Mouse (Mus musculus): ENCODE measurements around the gene Plcd3. TPM values are rescaled to one million over a fixed set of nuclear protein-coding genes. Genes with fewer than 3 reads are reported as not detected.

The Plcd3 gene
- polyA plus RNA-seq, 1 experiment: 0.17 TPM

- Histone ChIP-seq H3K36me3 (ENCODE audit: control insufficient read depth) (peaks cover 76% of the 10 kb centered on the region), H3K9me3 (ENCODE audit: control insufficient read depth, low read length) (no peaks in the 10 kb centered on the region)
- no peak for TF ChIP-seq TAL1 (IDR thresholded peaks at IDR 0.05; ENCODE audit: low read length)
- no peak for TF ChIP-seq GATA1 (IDR thresholded peaks at IDR 0.05; ENCODE audit: low read length)
Observed at GRCm38 (mm10) chr11:103043982-103044381, 57.5 kb downstream of the Plcd3 start.

GRCm38 (mm10) chr11:103042828-103043227 is 58.6 kb downstream of the Plcd3 start:
- peaks cover 17% of the 10 kb centered on the region for H3K4me1 ChIP-seq (ENCODE audit: control insufficient read depth)
- H3K27me3 ChIP-seq (ENCODE audit: control insufficient read depth): no peaks in the 10 kb centered on the region
- no peaks in the 10 kb centered on the region for H3K9me3 ChIP-seq (ENCODE audit: control insufficient read depth, low read length)
- H3K36me3 ChIP-seq (ENCODE audit: control insufficient read depth): peaks cover 87% of the 10 kb centered on the region
- H3K4me3 ChIP-seq (replicated peaks): no peak overlapping the region
- TF ChIP-seq TAL1 (IDR thresholded peaks at IDR 0.05; ENCODE audit: low read length): no peak
- TF ChIP-seq GATA1 (IDR thresholded peaks at IDR 0.05; ENCODE audit: low read length): no peak

More at GRCm38 (mm10) chr11:103043982-103044381, 57.5 kb downstream of the Plcd3 start:
- peaks cover 15% of the 10 kb centered on the region for H3K4me1 ChIP-seq (ENCODE audit: control insufficient read depth)
- H3K27me3 ChIP-seq (ENCODE audit: control insufficient read depth): no peaks in the 10 kb centered on the region
- H3K4me3 ChIP-seq (replicated peaks): no peak overlapping the region

DNA sequence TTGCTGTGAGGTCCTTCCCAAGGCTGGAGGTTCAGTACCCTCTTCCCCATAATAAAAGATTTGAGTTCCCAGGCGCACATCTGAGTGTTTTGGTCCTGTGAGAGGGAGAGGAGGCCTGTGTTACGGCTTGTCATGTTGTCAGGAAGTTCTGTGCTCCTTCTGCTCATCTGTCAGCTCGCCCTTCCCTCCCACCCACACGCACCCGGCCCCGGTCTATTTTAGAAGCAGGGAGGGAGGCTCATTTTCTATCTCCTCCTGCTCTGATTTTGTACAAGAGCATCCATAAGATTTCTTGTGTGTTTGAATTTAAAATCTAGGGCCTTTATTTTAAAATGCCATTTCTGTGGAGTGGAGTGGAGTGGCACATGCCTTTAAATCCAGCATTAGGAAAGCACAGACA is 63.4 kb downstream of the Plcd3 start:
- H3K4me3 ChIP-seq (replicated peaks): no peak overlapping the region
- H3K4me1 ChIP-seq (ENCODE audit: control insufficient read depth): peaks cover 21% of the 10 kb centered on the region
- H3K27me3 ChIP-seq (ENCODE audit: control insufficient read depth): no peaks in the 10 kb centered on the region
- TF ChIP-seq TAL1 (IDR thresholded peaks at IDR 0.05; ENCODE audit: low read length) (no peak), GATA1 (IDR thresholded peaks at IDR 0.05; ENCODE audit: low read length) (no peak)
- no peaks in the 10 kb centered on the region for H3K9me3 ChIP-seq (ENCODE audit: control insufficient read depth, low read length)
- H3K36me3 ChIP-seq (ENCODE audit: control insufficient read depth): peaks cover 78% of the 10 kb centered on the region

DNA sequence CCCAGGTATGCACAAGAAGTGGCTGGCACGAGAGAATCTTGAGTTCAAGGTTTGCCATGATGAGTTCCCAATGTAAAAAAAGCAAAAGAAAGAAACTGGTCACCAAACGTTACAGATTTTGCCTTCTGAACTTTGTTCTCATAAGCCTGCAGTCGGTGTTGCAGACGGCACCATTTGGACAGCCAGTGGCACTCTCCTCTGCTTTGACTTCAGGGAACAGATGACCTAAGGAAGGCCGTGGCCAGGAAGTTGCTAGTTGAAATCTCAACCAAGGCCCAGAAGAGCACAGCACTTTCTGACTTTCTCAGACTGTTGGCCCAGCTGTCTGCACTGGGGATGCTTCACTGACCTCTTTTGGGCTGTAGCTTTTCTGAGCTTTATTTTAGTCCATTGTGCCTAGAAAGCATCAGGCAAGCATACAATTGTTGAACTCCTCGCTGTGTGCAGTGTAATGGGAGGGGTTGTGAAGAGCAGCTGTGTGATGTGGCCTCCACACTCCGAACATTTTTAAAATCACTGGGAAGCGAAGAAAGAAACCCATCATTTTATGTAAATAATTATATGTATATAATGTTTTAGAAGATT is 64.5 kb downstream of the Plcd3 start:
- peaks cover 78% of the 10 kb centered on the region for H3K36me3 ChIP-seq (ENCODE audit: control insufficient read depth)
- no peak overlapping the region for H3K4me3 ChIP-seq (replicated peaks)
- H3K4me1 ChIP-seq (ENCODE audit: control insufficient read depth): peaks cover 30% of the 10 kb centered on the region
- no peaks in the 10 kb centered on the region for H3K9me3 ChIP-seq (ENCODE audit: control insufficient read depth, low read length)
- no peak for TF ChIP-seq GATA1 (IDR thresholded peaks at IDR 0.05; ENCODE audit: low read length)
- no peak for TF ChIP-seq TAL1 (IDR thresholded peaks at IDR 0.05; ENCODE audit: low read length)
- no peaks in the 10 kb centered on the region for H3K27me3 ChIP-seq (ENCODE audit: control insufficient read depth)

- peaks cover 84% of the 10 kb centered on the region for H3K36me3 ChIP-seq (ENCODE audit: control insufficient read depth)
- peaks cover 39% of the 10 kb centered on the region for H3K4me1 ChIP-seq (ENCODE audit: control insufficient read depth)
- H3K9me3 ChIP-seq (ENCODE audit: control insufficient read depth, low read length): no peaks in the 10 kb centered on the region
- no peak overlapping the region for H3K4me3 ChIP-seq (replicated peaks)
- TF ChIP-seq GATA1 (IDR thresholded peaks at IDR 0.05; ENCODE audit: low read length) (no peak), TAL1 (IDR thresholded peaks at IDR 0.05; ENCODE audit: low read length) (no peak)
- H3K27me3 ChIP-seq (ENCODE audit: control insufficient read depth): no peaks in the 10 kb centered on the region
Observed at GRCm38 (mm10) chr11:103035007-103035406, 66.5 kb downstream of the Plcd3 start.

- Histone ChIP-seq H3K4me3 (replicated peaks) (no peak overlapping the region), H3K4me1 (ENCODE audit: control insufficient read depth) (peaks cover 39% of the 10 kb centered on the region), H3K27me3 (ENCODE audit: control insufficient read depth) (no peaks in the 10 kb centered on the region), H3K36me3 (ENCODE audit: control insufficient read depth) (peaks cover 69% of the 10 kb centered on the region), H3K9me3 (ENCODE audit: control insufficient read depth, low read length) (no peaks in the 10 kb centered on the region)
- TF ChIP-seq GATA1 (IDR thresholded peaks at IDR 0.05; ENCODE audit: low read length): no peak
- no peak for TF ChIP-seq TAL1 (IDR thresholded peaks at IDR 0.05; ENCODE audit: low read length)
Observed at GRCm38 (mm10) chr11:103033030-103033429, 68.4 kb downstream of the Plcd3 start.

DNA sequence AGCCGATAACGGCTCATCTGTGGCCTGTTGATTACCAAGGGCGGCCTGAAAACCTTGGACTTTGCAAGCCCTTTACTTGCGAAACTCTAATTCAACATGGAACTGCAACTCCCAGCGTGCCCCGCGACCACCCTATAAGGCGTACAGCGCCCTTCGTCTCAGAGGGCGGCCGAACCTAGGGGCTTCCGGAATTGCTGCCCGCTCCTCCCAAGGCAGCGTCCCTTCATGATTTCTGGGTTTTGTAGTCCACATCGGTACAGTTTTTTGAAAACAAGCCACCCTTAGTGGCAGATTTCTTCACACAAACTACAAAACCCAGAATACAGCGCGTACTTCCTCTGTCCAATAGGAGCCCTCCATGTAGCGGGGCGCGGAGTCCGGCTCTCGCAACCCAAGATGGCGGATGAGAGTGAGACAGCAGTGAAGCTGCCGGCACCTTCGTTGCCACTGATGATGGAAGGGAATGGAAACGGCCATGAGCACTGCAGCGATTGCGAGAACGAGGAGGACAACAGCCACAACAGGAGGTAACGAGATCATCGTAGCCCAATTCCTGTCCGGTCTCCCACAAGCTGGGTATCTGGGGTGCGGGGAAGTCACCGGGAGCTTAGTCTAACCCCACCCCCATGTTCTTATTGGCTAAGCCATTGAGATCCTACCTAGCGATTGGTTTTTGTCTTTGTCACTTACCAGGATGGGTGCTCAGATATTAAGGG is 73.1 kb downstream of the Plcd3 start, which contains the start of the genes Nmt1 and Dcakd:
Nmt1 (plus strand) TSS at position 15 of the 716 bp plus-strand sequence.
Dcakd (minus strand) TSS at position 158 of the 716 bp plus-strand sequence.
- no peaks in the 10 kb centered on the region for H3K27me3 ChIP-seq (ENCODE audit: control insufficient read depth)

DNA sequence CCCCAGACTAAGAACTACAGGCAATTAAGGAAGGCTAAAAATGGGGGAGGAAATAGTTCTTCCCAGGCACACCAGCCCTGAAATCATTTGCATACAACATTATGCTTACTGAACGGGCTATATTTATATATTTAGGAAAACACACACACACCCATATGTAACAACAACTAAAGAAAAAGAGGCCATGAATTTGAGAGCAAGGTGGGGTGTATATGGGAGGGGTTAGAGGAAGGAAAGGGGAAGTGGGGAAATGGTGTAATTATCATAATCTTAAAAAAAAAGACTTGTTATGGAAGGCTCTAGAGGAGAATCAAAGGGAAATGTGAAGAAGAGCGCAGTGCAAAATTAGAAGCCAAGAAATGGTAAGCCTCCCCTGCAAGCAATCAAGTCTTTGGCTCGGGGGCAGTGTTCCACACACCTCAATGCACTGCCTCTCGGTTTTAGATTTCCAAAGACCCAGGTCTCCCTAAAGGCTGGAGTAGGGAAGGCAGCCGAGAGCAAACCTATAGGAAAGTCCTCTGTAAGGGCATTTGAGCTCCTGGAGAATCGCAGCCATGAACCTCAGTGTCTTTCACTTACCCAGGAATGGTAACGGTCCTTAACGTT is 73.8 kb downstream of the Plcd3 start:
- H3K4me1 ChIP-seq (ENCODE audit: control insufficient read depth): peaks cover 47% of the 10 kb centered on the region
- H3K36me3 ChIP-seq (ENCODE audit: control insufficient read depth): peaks cover 54% of the 10 kb centered on the region
- H3K4me3 ChIP-seq (replicated peaks): peak overlapping the region; percentile 70
- TF ChIP-seq GATA1 (IDR thresholded peaks at IDR 0.05; ENCODE audit: low read length) (no peak), TAL1 (IDR thresholded peaks at IDR 0.05; ENCODE audit: low read length) (no peak)
- H3K27me3 ChIP-seq (ENCODE audit: control insufficient read depth): no peaks in the 10 kb centered on the region
- H3K9me3 ChIP-seq (ENCODE audit: control insufficient read depth, low read length): no peaks in the 10 kb centered on the region

More for the DNA sequence above, 73.1 kb downstream of the Plcd3 start, which contains the start of the genes Nmt1 and Dcakd:
- Histone ChIP-seq H3K36me3 (ENCODE audit: control insufficient read depth) (peaks cover 54% of the 10 kb centered on the region), H3K9me3 (ENCODE audit: control insufficient read depth, low read length) (no peaks in the 10 kb centered on the region), H3K4me1 (ENCODE audit: control insufficient read depth) (peaks cover 51% of the 10 kb centered on the region), H3K4me3 (replicated peaks) (peak within 1 kb of the TSS; percentile 70)
- TF ChIP-seq GATA1 (IDR thresholded peaks at IDR 0.05; ENCODE audit: low read length) (peak; percentile 51; the same call in 1 of the 2 replicates), TAL1 (IDR thresholded peaks at IDR 0.05; ENCODE audit: low read length) (no peak)

DNA sequence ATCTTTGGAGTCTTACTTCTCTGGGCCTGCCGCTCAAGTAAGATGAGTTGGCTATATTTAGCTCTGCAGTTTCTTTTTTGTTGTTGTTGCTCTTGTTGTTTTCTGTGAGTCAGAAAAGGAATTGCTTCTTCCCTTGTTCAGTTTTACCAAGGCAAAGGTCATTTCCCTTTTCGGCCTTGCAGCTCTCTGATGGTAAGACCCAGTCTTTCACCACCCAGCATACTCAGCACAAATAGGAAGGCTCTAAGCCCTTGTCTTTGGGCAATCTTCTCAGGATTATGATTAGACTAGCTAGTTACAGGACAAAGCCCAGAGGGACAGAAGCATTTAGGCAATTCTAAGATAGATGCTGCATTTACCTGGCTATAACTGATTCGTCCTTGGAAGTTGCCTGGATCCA is 74.6 kb downstream of the Plcd3 start:
- H3K27me3 ChIP-seq (ENCODE audit: control insufficient read depth): no peaks in the 10 kb centered on the region
- TF ChIP-seq GATA1 (IDR thresholded peaks at IDR 0.05; ENCODE audit: low read length) (no peak), TAL1 (IDR thresholded peaks at IDR 0.05; ENCODE audit: low read length) (no peak)
- H3K9me3 ChIP-seq (ENCODE audit: control insufficient read depth, low read length): no peaks in the 10 kb centered on the region
- peaks cover 44% of the 10 kb centered on the region for H3K4me1 ChIP-seq (ENCODE audit: control insufficient read depth)
- H3K36me3 ChIP-seq (ENCODE audit: control insufficient read depth): peaks cover 54% of the 10 kb centered on the region
- H3K4me3 ChIP-seq (replicated peaks): peak overlapping the region; percentile 70
